Mouse (Mus musculus): Measurements from ENCODE around the gene Ntm.

GRCm38 (mm10) chr9:29698276-29698675, 264.7 kb downstream of the Ntm start:
- TF ChIP-seq POLR2A (IDR thresholded peaks at IDR 0.05; ENCODE audit: control insufficient read depth, low read depth, low read length): no peak
- no peak for TF ChIP-seq CTCF (IDR thresholded peaks at IDR 0.05; ENCODE audit: control insufficient read depth, insufficient read depth, insufficient replicate concordance, low read depth, low read length)
